8 mouse cellular contexts compared by ENCODE assay signal in the genomic region with DNA sequence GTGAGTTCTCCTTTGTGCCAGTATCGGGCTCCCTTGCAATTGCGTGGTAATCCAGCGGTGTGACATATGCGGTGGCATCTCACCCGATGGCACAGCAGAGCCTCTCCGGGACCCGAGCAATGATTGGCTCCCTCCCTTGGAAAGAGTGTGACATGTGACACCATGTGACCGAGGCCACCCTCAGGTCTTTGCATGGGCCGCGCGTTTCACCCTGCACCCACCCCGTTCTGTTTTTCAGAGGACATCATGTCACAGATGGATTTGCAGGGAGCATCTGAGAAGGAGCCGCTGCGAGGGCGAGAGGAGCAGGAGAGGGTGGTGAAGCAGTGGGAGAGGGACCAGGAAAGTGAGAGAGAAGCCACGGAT. TPM values are rescaled to one million over a fixed set of nuclear protein-coding genes. Genes with fewer than 3 reads are reported as not detected.
DNase-seq lines count a peak whose midpoint lies in the region; ATAC-seq lines count a peak whose summit lies in the region.

No protein-coding gene starts in this region.

- H3K4me2 ChIP-seq in kidney, embryonic 15.5 days = peak overlapping the region; percentile 57
- H3K4me2 ChIP-seq in forebrain, embryonic 14.5 days (ENCODE audit: low read length) = peak overlapping the region; percentile 50

- 11% methylated on average over 16 of the region's 16 CpGs for whole genome bisulfite sequencing in kidney, embryonic 15.5 days
- WGBS in forebrain, embryonic 14.5 days = 16% methylated on average over 16 of the region's 16 CpGs

- peak overlapping the region; percentile 30; the same call in 1 of the 2 replicates for H3K9ac ChIP-seq in kidney, embryonic 15.5 days
- H3K9ac ChIP-seq in forebrain, embryonic 14.5 days (ENCODE audit: low read length) = peak overlapping the region; percentile 21; the same call in 1 of the 2 replicates

- H3K4me1 ChIP-seq in kidney, embryonic 15.5 days = peaks cover 35% of the 10 kb centered on the region
- H3K4me1 ChIP-seq in brown adipose tissue, adult 24 weeks (ENCODE audit: control insufficient read depth, insufficient read depth, insufficient read length, low read length) = no peaks in the 10 kb centered on the region
- no peaks in the 10 kb centered on the region; the same call in 1 of the 2 replicates for H3K4me1 ChIP-seq in forebrain, embryonic 14.5 days (ENCODE audit: control insufficient read depth, insufficient read depth, low read length)
- peaks cover 46% of the 10 kb centered on the region for H3K4me1 ChIP-seq in megakaryocyte, embryonic 14.5 days

- DNase-seq in kidney, adult 9 months = no peak
- DNase-seq in forebrain, embryonic 14.5 days (ENCODE audit: low spot score) = peak; percentile 16
- DNase-seq in induced T-regulatory cell, adult 2 months (ENCODE audit: low read depth) = peak; percentile 57
- DNase-seq in telencephalon, adult 2 months (ENCODE audit: low read depth, low spot score) = peak; percentile 63
- no peak for DNase-seq in adrenal gland, postnatal 25 days

- H3K9me3 ChIP-seq in kidney, embryonic 15.5 days (replicated peaks) = no peaks in the 10 kb centered on the region
- H3K9me3 ChIP-seq in forebrain, embryonic 14.5 days (replicated peaks; ENCODE audit: control insufficient read depth, low read length) = no peaks in the 10 kb centered on the region
- no peaks in the 10 kb centered on the region for H3K9me3 ChIP-seq in megakaryocyte, embryonic 14.5 days

- peaks cover 14% of the 10 kb centered on the region; the same call in 1 of the 2 replicates for H3K27me3 ChIP-seq in kidney, embryonic 15.5 days
- no peaks in the 10 kb centered on the region for H3K27me3 ChIP-seq in forebrain, embryonic 14.5 days (replicated peaks; ENCODE audit: control insufficient read depth, insufficient read depth, low read length)
- H3K27me3 ChIP-seq in megakaryocyte, embryonic 14.5 days (replicated peaks) = peaks cover 4% of the 10 kb centered on the region

- H3K27ac ChIP-seq in kidney, embryonic 15.5 days = no peak overlapping the region
- 0 out of 2 replicates have a peak overlapping the region, but pooled peaks have one; percentile 28 for H3K27ac ChIP-seq in brown adipose tissue, adult 24 weeks (replicated peaks; ENCODE audit: low read depth, low read length)
- H3K27ac ChIP-seq in forebrain, embryonic 14.5 days (ENCODE audit: low read depth, low read length) = no peak overlapping the region

- no peaks in the 10 kb centered on the region for H3K36me3 ChIP-seq in kidney, embryonic 15.5 days
- H3K36me3 ChIP-seq in forebrain, embryonic 14.5 days (ENCODE audit: control insufficient read depth, insufficient read depth, low read length) = no peaks in the 10 kb centered on the region
- peaks cover 4% of the 10 kb centered on the region for H3K36me3 ChIP-seq in megakaryocyte, embryonic 14.5 days (replicated peaks; ENCODE audit: low read length)

- no peak for ATAC-seq in kidney, embryonic 15.5 days (replicated peaks; ENCODE audit: low FRiP score)
- ATAC-seq in forebrain, embryonic 14.5 days = peak; percentile 22; the same call in 1 of the 2 replicates

- peak overlapping the region; percentile 28 for H3K4me3 ChIP-seq in kidney, embryonic 15.5 days (replicated peaks)
- H3K4me3 ChIP-seq in brown adipose tissue, adult 24 weeks (ENCODE audit: insufficient read depth, low read depth, low read length) = peak overlapping the region; percentile 42
- H3K4me3 ChIP-seq in forebrain, embryonic 14.5 days (ENCODE audit: low read depth, low read length) = 0 out of 2 replicates have a peak overlapping the region, but pooled peaks have one; percentile 8
- H3K4me3 ChIP-seq in megakaryocyte, embryonic 14.5 days (replicated peaks) = peak overlapping the region; percentile 86

RNA-seq across cellular contexts. Expression of a gene that starts 3.5 kb away (rescaled TPM):
- 25.3 and 29.6 TPM in 2 replicates for polyA plus RNA-seq in kidney, embryonic 15.5 days (2015; fragmentation: Nextera tagmentation; extraction: Ambion mirVana)
- 7.7 and 8.4 TPM in 2 replicates for polyA plus RNA-seq in brown adipose tissue, adult 24 weeks (2012; ENCODE audit: insufficient read depth, insufficient read length, missing spikeins)
- polyA plus RNA-seq in forebrain, embryonic 14.5 days (2014; fragmentation: Nextera tagmentation; extraction: Ambion mirVana) = 22.0 and 25.6 TPM in 2 replicates
- polyA plus RNA-seq in megakaryocyte, embryonic 14.5 days (2012; ENCODE audit: insufficient read depth, low replicate concordance) = 13.3 and 17.1 TPM in 2 replicates
- total RNA-seq in adrenal gland, postnatal 25 days (2021) = 35.4 and 57.8 TPM in 2 replicates

RNA-seq across cellular contexts. Expression of a gene that starts 25.8 kb away (rescaled TPM):
- 0.99 and 1.1 TPM in 2 replicates for polyA plus RNA-seq in kidney, embryonic 15.5 days (2015; fragmentation: Nextera tagmentation; extraction: Ambion mirVana)
- polyA plus RNA-seq in brown adipose tissue, adult 24 weeks (2012; ENCODE audit: insufficient read depth, insufficient read length, missing spikeins) = 28.0 and 35.4 TPM in 2 replicates
- 1.7 and 2.5 TPM in 2 replicates for polyA plus RNA-seq in forebrain, embryonic 14.5 days (2014; fragmentation: Nextera tagmentation; extraction: Ambion mirVana)
- polyA plus RNA-seq in megakaryocyte, embryonic 14.5 days (2012; ENCODE audit: insufficient read depth, low replicate concordance) = 0.29 TPM in 1 of 2 replicates, not detected in the other
- 4.1 and 5.5 TPM in 2 replicates for total RNA-seq in adrenal gland, postnatal 25 days (2021)

RNA-seq across cellular contexts. Expression of a gene that starts 43.4 kb away (rescaled TPM):
- 151 and 175 TPM in 2 replicates for polyA plus RNA-seq in kidney, embryonic 15.5 days (2015; fragmentation: Nextera tagmentation; extraction: Ambion mirVana)
- polyA plus RNA-seq in brown adipose tissue, adult 24 weeks (2012; ENCODE audit: insufficient read depth, insufficient read length, missing spikeins) = 2,639 and 2,906 TPM in 2 replicates
- polyA plus RNA-seq in forebrain, embryonic 14.5 days (2014; fragmentation: Nextera tagmentation; extraction: Ambion mirVana) = 198 and 208 TPM in 2 replicates
- polyA plus RNA-seq in megakaryocyte, embryonic 14.5 days (2012; ENCODE audit: insufficient read depth, low replicate concordance) = 7.2 and 21.1 TPM in 2 replicates
- 1,778 and 1,859 TPM in 2 replicates for total RNA-seq in adrenal gland, postnatal 25 days (2021)

RNA-seq across cellular contexts. Expression of a gene that starts 47.9 kb away (rescaled TPM):
- 59.7 and 63.5 TPM in 2 replicates for polyA plus RNA-seq in kidney, embryonic 15.5 days (2015; fragmentation: Nextera tagmentation; extraction: Ambion mirVana)
- 32.0 and 37.6 TPM in 2 replicates for polyA plus RNA-seq in brown adipose tissue, adult 24 weeks (2012; ENCODE audit: insufficient read depth, insufficient read length, missing spikeins)
- 111 and 122 TPM in 2 replicates for polyA plus RNA-seq in forebrain, embryonic 14.5 days (2014; fragmentation: Nextera tagmentation; extraction: Ambion mirVana)
- 62.7 and 103 TPM in 2 replicates for polyA plus RNA-seq in megakaryocyte, embryonic 14.5 days (2012; ENCODE audit: insufficient read depth, low replicate concordance)
- 40.3 and 46.8 TPM in 2 replicates for total RNA-seq in adrenal gland, postnatal 25 days (2021)

RNA-seq across cellular contexts. Expression of a gene that starts 48.8 kb away (rescaled TPM):
- polyA plus RNA-seq in kidney, embryonic 15.5 days (2015; fragmentation: Nextera tagmentation; extraction: Ambion mirVana) = 238 and 241 TPM in 2 replicates
- 246 and 295 TPM in 2 replicates for polyA plus RNA-seq in brown adipose tissue, adult 24 weeks (2012; ENCODE audit: insufficient read depth, insufficient read length, missing spikeins)
- polyA plus RNA-seq in forebrain, embryonic 14.5 days (2014; fragmentation: Nextera tagmentation; extraction: Ambion mirVana) = 77.3 and 82.5 TPM in 2 replicates
- 1.8 and 86.6 TPM in 2 replicates for polyA plus RNA-seq in megakaryocyte, embryonic 14.5 days (2012; ENCODE audit: insufficient read depth, low replicate concordance)
- total RNA-seq in adrenal gland, postnatal 25 days (2021) = 237 and 251 TPM in 2 replicates

Comparison
In these comparisons a context has a peak if more than half of its experiments do, and no peak if none do; other contexts are left out.
1. H3K4me3 ChIP-seq: peak in every context shown above with its lines; median percentile 86 in megakaryocyte, embryonic 14.5 days; 42 in brown adipose tissue, adult 24 weeks; 28 in kidney, embryonic 15.5 days; 8 in forebrain, embryonic 14.5 days.
2. DNase-seq: peak in forebrain, embryonic 14.5 days (single experiment), induced T-regulatory cell, adult 2 months (single experiment) and telencephalon, adult 2 months (single experiment); none in kidney, adult 9 months (single experiment) and adrenal gland, postnatal 25 days (single experiment).
3. RNA of a gene that starts 43.4 kb away (polyA plus RNA-seq): 2,639 to 2,906 TPM in brown adipose tissue, adult 24 weeks; 198 to 208 TPM in forebrain, embryonic 14.5 days, 151 to 175 TPM in kidney, embryonic 15.5 days and 7.2 to 21.1 TPM in megakaryocyte, embryonic 14.5 days; every median in the first group is over 10 times any median in the second.